Mouse (Mus musculus) small intestine, adult 2 months (tissue): ENCODE measurements at regions not wholly inside any gene's neighbourhood (a gene's known extent, or its start where the extent isn't known, plus 50 kb on each side); places are given as distances from the start of the nearest gene placed in this dataset.

Experiments used
- H3K27ac ChIP-seq: fragments of 200-500 bp; 2 replicates; pipeline ENCODE4 v1.5.1; 2012; ENCODE audit warnings: low read depth, low read length, control low read depth, inconsistent platforms; ENCODE audit not compliant: insufficient read depth
- H3K27me3 ChIP-seq: fragments of 200-500 bp; 2 replicates; pipeline ENCODE4 v1.6.1; 2012; ENCODE audit warnings: mild to moderate bottlenecking, moderate library complexity, low read length, inconsistent platforms; ENCODE audit not compliant: control insufficient read depth, insufficient read depth
- H3K36me3 ChIP-seq: fragments of 200-500 bp; 2 replicates; pipeline ENCODE4 v1.6.1; 2012; ENCODE audit warnings: mild to moderate bottlenecking, low read length, control low read depth, inconsistent platforms; ENCODE audit not compliant: control insufficient read depth, insufficient read depth
- H3K4me1 ChIP-seq: fragments of 200-500 bp; 2 replicates; pipeline ENCODE4 v1.6.1; 2012; ENCODE audit warnings: low read length, inconsistent platforms, mixed read lengths; ENCODE audit not compliant: control insufficient read depth, insufficient read depth, insufficient read length
- H3K4me3 ChIP-seq: fragments of 200-500 bp; 2 replicates; pipeline ENCODE4 v1.5.1; 2012; ENCODE audit warnings: low read depth, mild to moderate bottlenecking, control low read depth, inconsistent platforms, low read length, moderate library complexity
- CTCF ChIP-seq: fragments of 200-500 bp; IDR thresholded peaks from 2 replicates; pipeline ENCODE4 v1.5.1; 2012; ENCODE audit warnings: low read depth, mild to moderate bottlenecking, control low read depth, inconsistent platforms, low read length, moderate library complexity, mixed read lengths; ENCODE audit not compliant: insufficient replicate concordance, insufficient read length; ENCODE audit errors: extremely low read depth
- POLR2A ChIP-seq: fragments of 200-500 bp; IDR thresholded peaks from 2 replicates; pipeline ENCODE4 v1.6.1; 2012; ENCODE audit warnings: low read depth, mild to moderate bottlenecking, control low read depth, inconsistent platforms, low read length, moderate library complexity
- WGBS: fragments of 180-500 bp; shearing (Covaris S2); methylation state at CpG from one replicate; pipeline ENCODE4 v1.1.7; 2018; 5-methylcytosine and 5-hydroxymethylcytosine counted together

- Histone ChIP-seq H3K4me1 (no peaks in the 10 kb centered on the region), H3K4me3 (no peak overlapping the region), H3K27ac (no peak overlapping the region), H3K36me3 (no peaks in the 10 kb centered on the region), H3K27me3 (no peaks in the 10 kb centered on the region)
- no peak for TF ChIP-seq CTCF
- no peak for TF ChIP-seq POLR2A
- 25% methylated on average over 2 of the region's 2 CpGs for WGBS
Measured at GRCm38 (mm10) chr4:29183818-29184217, 370.9 kb downstream of the Epha7 start.

DNA sequence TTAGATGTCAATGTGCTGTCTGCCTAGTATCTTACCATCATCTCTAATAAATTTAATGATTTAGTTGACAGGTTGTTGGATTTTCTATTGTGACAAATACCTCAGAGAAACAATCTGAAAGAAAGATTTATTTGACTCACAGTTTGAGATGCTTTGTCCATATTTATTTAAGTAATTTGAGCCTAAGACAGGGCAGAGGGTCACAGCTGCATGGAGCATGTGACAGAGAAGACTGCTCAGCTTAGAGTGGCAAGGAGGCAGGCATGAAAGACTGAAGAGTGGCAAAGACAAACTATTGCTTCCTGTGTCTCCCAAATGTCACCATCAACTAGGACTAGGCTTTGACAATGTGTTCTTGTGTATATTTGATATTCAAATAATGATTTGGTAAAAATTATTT, 388.0 kb downstream of the Epha7 start:
- no peaks in the 10 kb centered on the region for H3K4me1 ChIP-seq
- H3K27me3 ChIP-seq: no peaks in the 10 kb centered on the region
- H3K27ac ChIP-seq: no peak overlapping the region
- no peak overlapping the region for H3K4me3 ChIP-seq
- H3K36me3 ChIP-seq: no peaks in the 10 kb centered on the region
- no peak for TF ChIP-seq CTCF
- TF ChIP-seq POLR2A: no peak
